Mouse (Mus musculus) embryonic facial prominence, embryonic 15.5 days (tissue): ENCODE data around the gene Arel1. TPM values are rescaled to one million over a fixed set of nuclear protein-coding genes. Genes with fewer than 3 reads are reported as not detected.

Source experiments
- ATAC-seq: fragments of 200-750 bp; cut with Nextera tagmentation; 2 replicates; pipeline ENCODE4 v1.8.0; 2017; ENCODE audit warnings: low read depth, moderate TSS enrichment; ENCODE audit not compliant: insufficient number of reproducible peaks, low FRiP score, low TSS enrichment
- H3K27ac ChIP-seq: fragments of 300-500 bp; sonication (generic); replicated peaks from 2 replicates; pipeline ENCODE4 v1.5.1; 2015; ENCODE audit warnings: mild to moderate bottlenecking, inconsistent platforms
- H3K27me3 ChIP-seq: fragments of 300-500 bp; sonication (generic); 2 replicates; pipeline ENCODE4 v1.6.1; 2015; ENCODE audit warnings: inconsistent platforms
- H3K36me3 ChIP-seq: fragments of 300-500 bp; sonication (generic); 2 replicates; pipeline ENCODE4 v1.6.1; 2015; ENCODE audit warnings: mild to moderate bottlenecking, inconsistent platforms
- H3K4me1 ChIP-seq: fragments of 300-500 bp; sonication (generic); 2 replicates; pipeline ENCODE4 v1.6.1; 2015; ENCODE audit warnings: inconsistent platforms
- H3K4me2 ChIP-seq: fragments of 300-500 bp; sonication (generic); replicated peaks from 2 replicates; pipeline ENCODE4 v1.6.1; 2015; ENCODE audit warnings: mild to moderate bottlenecking, inconsistent platforms
- H3K4me3 ChIP-seq: fragments of 300-500 bp; sonication (generic); replicated peaks from 2 replicates; pipeline ENCODE4 v1.5.1; 2015; ENCODE audit warnings: mild to moderate bottlenecking, inconsistent platforms
- H3K9ac ChIP-seq: fragments of 300-500 bp; sonication (generic); 2 replicates; pipeline ENCODE4 v1.6.1; 2015; ENCODE audit warnings: inconsistent platforms
- H3K9me3 ChIP-seq: fragments of 300-500 bp; sonication (generic); replicated peaks from 2 replicates; pipeline ENCODE4 v1.6.1; 2016; ENCODE audit warnings: inconsistent platforms
- WGBS: fragments of 180-500 bp; shearing (Covaris S2); methylation state at CpG from one replicate; pipeline ENCODE4 v1.1.7; 2015; 5-methylcytosine and 5-hydroxymethylcytosine counted together
- polyA plus RNA-seq: library from polyadenylated mRNA; unstranded; fragments of >200 nt; fragmentation: Nextera tagmentation; extraction: Ambion mirVana; gene quantifications from 2 replicates; pipeline ENCODE4 v1.2.1, GENCODE M21; 2015

Arel1 gene
- 10.8 and 11.0 TPM in 2 replicates for polyA plus RNA-seq

- WGBS = under 1% methylated on average over 42 of the region's 42 CpGs
- peak within 1 kb of the TSS; percentile 80 for H3K4me2 ChIP-seq
- 0 out of 2 replicates have a peak within 1 kb of the TSS, but pooled peaks have one; percentile 22 for H3K27ac ChIP-seq
- no peaks in the 10 kb centered on the region for H3K27me3 ChIP-seq
- no peaks in the 10 kb centered on the region for H3K9me3 ChIP-seq
- peaks cover 21% of the 10 kb centered on the region for H3K36me3 ChIP-seq
- H3K9ac ChIP-seq = peak within 1 kb of the TSS; percentile 79
- peaks cover 17% of the 10 kb centered on the region for H3K4me1 ChIP-seq
- peak within 1 kb of the TSS; percentile 90 for H3K4me3 ChIP-seq
- ATAC-seq = peak; percentile 72; the same call in 1 of the 2 replicates
Measured at GRCm38 (mm10) chr12:84970428-84971096, at the start of gene Arel1, which contains the start of gene Fcf1. Gene Arel1 (minus strand): TSS chr12:84970900. Gene Fcf1 (plus strand): TSS chr12:84970897.

GRCm38 (mm10) chr12:85012185-85012584 is 41.5 kb upstream of the Arel1 start:
- Histone ChIP-seq H3K9ac (no peak overlapping the region), H3K27me3 (no peaks in the 10 kb centered on the region), H3K4me2 (no peak overlapping the region), H3K27ac (no peak overlapping the region), H3K36me3 (peaks cover 53% of the 10 kb centered on the region), H3K9me3 (no peaks in the 10 kb centered on the region), H3K4me3 (no peak overlapping the region), H3K4me1 (no peaks in the 10 kb centered on the region)
- ATAC-seq = no peak
- WGBS = 92% methylated on average over 2 of the region's 2 CpGs

- Histone ChIP-seq H3K27me3 (no peaks in the 10 kb centered on the region), H3K4me3 (no peak overlapping the region), H3K27ac (no peak overlapping the region), H3K4me2 (no peak overlapping the region), H3K9me3 (no peaks in the 10 kb centered on the region), H3K9ac (no peak overlapping the region), H3K36me3 (peaks cover 41% of the 10 kb centered on the region), H3K4me1 (no peaks in the 10 kb centered on the region)
- 80% methylated on average over 2 of the region's 2 CpGs for WGBS
- ATAC-seq = no peak
Measured at GRCm38 (mm10) chr12:85010541-85010940, 39.8 kb upstream of the Arel1 start.

GRCm38 (mm10) chr12:85009776-85010175 is 39.1 kb upstream of the Arel1 start:
- Histone ChIP-seq H3K4me2 (no peak overlapping the region), H3K9ac (no peak overlapping the region), H3K9me3 (no peaks in the 10 kb centered on the region), H3K27me3 (no peaks in the 10 kb centered on the region), H3K36me3 (peaks cover 41% of the 10 kb centered on the region), H3K4me3 (no peak overlapping the region), H3K27ac (no peak overlapping the region), H3K4me1 (no peaks in the 10 kb centered on the region)
- 69% methylated on average over 1 of the region's 1 CpGs for WGBS
- no peak for ATAC-seq

- Histone ChIP-seq H3K4me2 (no peak overlapping the region), H3K4me3 (no peak overlapping the region), H3K9me3 (no peaks in the 10 kb centered on the region), H3K27me3 (no peaks in the 10 kb centered on the region), H3K9ac (no peak overlapping the region), H3K4me1 (no peaks in the 10 kb centered on the region), H3K27ac (no peak overlapping the region), H3K36me3 (peaks cover 30% of the 10 kb centered on the region)
- no peak for ATAC-seq
Measured at GRCm38 (mm10) chr12:85007021-85007420, 36.3 kb upstream of the Arel1 start.

- no peak overlapping the region for H3K4me3 ChIP-seq
- 90% methylated on average over 1 of the region's 1 CpGs for WGBS
- H3K36me3 ChIP-seq = peaks cover 22% of the 10 kb centered on the region
- no peaks in the 10 kb centered on the region for H3K9me3 ChIP-seq
- H3K9ac ChIP-seq = no peak overlapping the region
- H3K27me3 ChIP-seq = no peaks in the 10 kb centered on the region
- H3K4me2 ChIP-seq = no peak overlapping the region
- ATAC-seq = no peak
- no peaks in the 10 kb centered on the region for H3K4me1 ChIP-seq
- no peak overlapping the region for H3K27ac ChIP-seq
Measured at GRCm38 (mm10) chr12:85006206-85006605, 35.5 kb upstream of the Arel1 start.

- no peak overlapping the region for H3K27ac ChIP-seq
- H3K4me3 ChIP-seq = peak overlapping the region; percentile 8; the same call in 1 of the 2 replicates
- no peak overlapping the region for H3K9ac ChIP-seq
Measured at GRCm38 (mm10) chr12:84999053-84999452, 28.4 kb upstream of the Arel1 start.

GRCm38 (mm10) chr12:84996501-84997398 is 26.1 kb upstream of the Arel1 start:
- under 1% methylated on average over 37 of the region's 44 CpGs for WGBS
- Histone ChIP-seq H3K4me2 (peak overlapping the region; percentile 83), H3K9me3 (no peaks in the 10 kb centered on the region), H3K27ac (peak overlapping the region; percentile 90), H3K27me3 (no peaks in the 10 kb centered on the region), H3K9ac (peak overlapping the region; percentile 97), H3K4me1 (peaks cover 19% of the 10 kb centered on the region), H3K36me3 (no peaks in the 10 kb centered on the region), H3K4me3 (peak overlapping the region; percentile 97)
- ATAC-seq = peak; percentile 49

More at GRCm38 (mm10) chr12:84999053-84999452, 28.4 kb upstream of the Arel1 start:
- Histone ChIP-seq H3K9me3 (no peaks in the 10 kb centered on the region), H3K4me2 (peak overlapping the region; percentile 83; the same call in 1 of the 2 replicates), H3K36me3 (peaks cover 9% of the 10 kb centered on the region; the same call in 1 of the 2 replicates), H3K4me1 (peaks cover 19% of the 10 kb centered on the region), H3K27me3 (no peaks in the 10 kb centered on the region)
- no peak for ATAC-seq

GRCm38 (mm10) chr12:84996083-84996496 is 25.4 kb upstream of the Arel1 start, which contains the start of gene Ylpm1:
Gene Ylpm1 (plus strand): TSS chr12:84996321.
- peak; percentile 99 for ATAC-seq
- WGBS = under 1% methylated on average over 45 of the region's 45 CpGs
- H3K4me1 ChIP-seq = peaks cover 19% of the 10 kb centered on the region

GRCm38 (mm10) chr12:84995112-84995761 is 24.5 kb upstream of the Arel1 start:
- WGBS = 94% methylated on average over 9 of the region's 9 CpGs
- ATAC-seq = no peak
- Histone ChIP-seq H3K4me1 (peaks cover 19% of the 10 kb centered on the region), H3K27me3 (no peaks in the 10 kb centered on the region), H3K27ac (no peak overlapping the region), H3K4me2 (peak overlapping the region; percentile 83), H3K36me3 (no peaks in the 10 kb centered on the region), H3K4me3 (peak overlapping the region; percentile 97; the same call in 1 of the 2 replicates), H3K9me3 (no peaks in the 10 kb centered on the region), H3K9ac (no peak overlapping the region)

More at GRCm38 (mm10) chr12:84996083-84996496, 25.4 kb upstream of the Arel1 start, which contains the start of gene Ylpm1:
- Histone ChIP-seq H3K9me3 (no peaks in the 10 kb centered on the region), H3K4me2 (peak within 1 kb of the TSS; percentile 83), H3K4me3 (peak within 1 kb of the TSS; percentile 97), H3K36me3 (no peaks in the 10 kb centered on the region), H3K9ac (peak within 1 kb of the TSS; percentile 97), H3K27ac (peak within 1 kb of the TSS; percentile 90), H3K27me3 (no peaks in the 10 kb centered on the region)
